Mouse (Mus musculus) embryonic facial prominence, embryonic 14.5 days (tissue): ENCODE results near the gene Zscan12. TPM values are rescaled to one million over a fixed set of nuclear protein-coding genes. Genes with fewer than 3 reads are reported as not detected.

ENCODE experiments used
- ATAC-seq: fragments of 200-750 bp; cut with Nextera tagmentation; 2 replicates; pipeline ENCODE4 v1.8.0; 2017; ENCODE audit warnings: low read depth, moderate number of reproducible peaks, moderate TSS enrichment
- DNase-seq: peaks from one replicate; pipeline ENCODE4 v3.0.0-alpha.2; 2015; ENCODE audit warnings: low spot score
- H3K27ac ChIP-seq: fragments of 300-500 bp; sonication (generic); replicated peaks from 2 replicates; pipeline ENCODE4 v1.5.1; 2014; ENCODE audit warnings: low read depth, mild to moderate bottlenecking, low read length, moderate library complexity
- H3K27me3 ChIP-seq: fragments of 300-500 bp; sonication (generic); replicated peaks from 2 replicates; pipeline ENCODE4 v1.6.1; 2014; ENCODE audit warnings: low read length; ENCODE audit not compliant: control insufficient read depth, insufficient read depth
- H3K36me3 ChIP-seq: fragments of 300-500 bp; sonication (generic); 2 replicates; pipeline ENCODE4 v1.6.1; 2014; ENCODE audit warnings: low read length, mixed read lengths; ENCODE audit not compliant: control insufficient read depth, insufficient read depth
- H3K4me1 ChIP-seq: fragments of 300-500 bp; sonication (generic); 2 replicates; pipeline ENCODE4 v1.6.1; 2014; ENCODE audit warnings: antibody characterized with exemption, low read length; ENCODE audit not compliant: control insufficient read depth, insufficient read depth
- H3K4me2 ChIP-seq: fragments of 300-500 bp; sonication (generic); 2 replicates; pipeline ENCODE4 v1.6.1; 2014; ENCODE audit warnings: low read depth, mild to moderate bottlenecking, low read length, moderate library complexity, mixed read lengths
- H3K4me3 ChIP-seq: fragments of 300-500 bp; sonication (generic); 2 replicates; pipeline ENCODE4 v1.5.1; 2014; ENCODE audit warnings: low read depth, mild to moderate bottlenecking, low read length
- H3K9ac ChIP-seq: fragments of 300-500 bp; sonication (generic); 2 replicates; pipeline ENCODE4 v1.6.1; 2014; ENCODE audit warnings: low read depth, mild to moderate bottlenecking, low read length, moderate library complexity, mixed read lengths
- H3K9me3 ChIP-seq: fragments of 300-500 bp; sonication (generic); 2 replicates; pipeline ENCODE4 v1.6.1; 2016; ENCODE audit warnings: low read length; ENCODE audit not compliant: control insufficient read depth
- WGBS: fragments of 180-500 bp; shearing (Covaris S2); extraction: QIAGEN DNeasy Blood & Tissue Kit; methylation state at CpG from one replicate; pipeline ENCODE4 v1.1.7; 2014; 5-methylcytosine and 5-hydroxymethylcytosine counted together
- polyA plus RNA-seq: library from polyadenylated mRNA; unstranded; fragments of >200 nt; fragmentation: Nextera tagmentation; extraction: Ambion mirVana; gene quantifications from 2 replicates; pipeline ENCODE4 v1.2.1, GENCODE M21; 2014

The Zscan12 gene
- polyA plus RNA-seq, 1 experiment from 2014 or later, result 11.1 TPM

DNA sequence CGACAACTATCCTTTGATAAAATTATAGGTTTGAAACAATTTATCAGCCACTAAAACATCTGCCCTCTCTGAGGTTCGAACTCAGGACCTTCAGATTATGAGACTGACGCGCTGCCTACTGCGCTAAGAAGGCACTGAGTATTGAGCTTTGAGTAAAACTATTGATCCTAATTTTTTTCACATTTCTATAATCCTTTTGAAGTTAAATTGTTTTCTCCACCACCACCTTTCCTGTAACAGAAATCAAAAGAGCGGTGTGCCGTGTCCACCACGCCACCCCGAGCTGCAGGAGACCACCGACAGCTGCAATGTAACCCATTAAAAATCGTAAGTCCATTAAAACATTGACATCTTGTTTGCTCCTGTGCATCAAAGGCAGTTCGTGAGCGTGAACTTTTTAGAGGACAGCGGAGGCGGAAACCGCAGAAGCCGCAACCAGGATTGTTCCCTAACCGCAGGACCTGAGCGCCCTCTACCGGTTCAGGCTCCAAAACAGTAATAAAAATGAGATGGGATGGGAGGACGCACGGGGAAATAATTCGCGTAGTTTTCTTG is 35.9 kb upstream of the Zscan12 start:
- H3K4me1 ChIP-seq, result no peaks in the 10 kb centered on the region; the same call in 1 of the 2 replicates
- peaks cover 8% of the 10 kb centered on the region; the same call in 1 of the 2 replicates for H3K27me3 ChIP-seq
- H3K9me3 ChIP-seq, result no peaks in the 10 kb centered on the region
- H3K4me3 ChIP-seq, result peak overlapping the region; percentile 44
- ATAC-seq (peak; percentile 81), DNase-seq (peak; percentile 91)
- peak overlapping the region; percentile 61 for H3K4me2 ChIP-seq
- no peak overlapping the region for H3K27ac ChIP-seq
- H3K36me3 ChIP-seq, result no peaks in the 10 kb centered on the region
- WGBS, result under 1% methylated on average over 24 of the region's 24 CpGs
- H3K9ac ChIP-seq, result peak overlapping the region; percentile 38

DNA sequence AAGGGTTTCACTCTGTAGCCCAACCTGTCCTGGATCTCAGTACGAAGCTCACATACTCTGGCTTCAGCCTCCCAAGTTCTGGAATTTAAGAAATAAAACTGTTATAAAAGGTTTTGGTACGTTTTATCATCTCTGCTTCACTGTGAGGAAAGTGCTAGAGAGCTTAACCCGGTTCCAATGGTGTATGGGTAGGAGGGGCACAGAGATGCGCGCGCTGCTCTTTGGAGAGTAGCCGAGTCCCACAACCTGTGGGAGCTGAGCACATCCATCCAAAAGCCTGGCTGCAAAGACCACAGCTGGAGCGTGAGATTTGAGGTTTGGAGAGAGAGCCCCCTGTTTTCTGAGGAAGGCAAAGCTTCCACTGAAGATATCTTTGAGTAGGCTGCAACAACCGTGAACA is 35.2 kb upstream of the Zscan12 start:
- H3K4me1 ChIP-seq, result no peaks in the 10 kb centered on the region; the same call in 1 of the 2 replicates
- ATAC-seq (peak; percentile 70; the same call in 1 of the 2 replicates), DNase-seq (peak; percentile 50)
- under 1% methylated on average over 9 of the region's 9 CpGs for WGBS
- peak overlapping the region; percentile 61 for H3K4me2 ChIP-seq
- H3K9ac ChIP-seq, result peak overlapping the region; percentile 38
- no peak overlapping the region for H3K27ac ChIP-seq
- H3K9me3 ChIP-seq, result no peaks in the 10 kb centered on the region
- H3K27me3 ChIP-seq, result peaks cover 8% of the 10 kb centered on the region; the same call in 1 of the 2 replicates
- H3K4me3 ChIP-seq, result peak overlapping the region; percentile 44
- H3K36me3 ChIP-seq, result no peaks in the 10 kb centered on the region

DNA sequence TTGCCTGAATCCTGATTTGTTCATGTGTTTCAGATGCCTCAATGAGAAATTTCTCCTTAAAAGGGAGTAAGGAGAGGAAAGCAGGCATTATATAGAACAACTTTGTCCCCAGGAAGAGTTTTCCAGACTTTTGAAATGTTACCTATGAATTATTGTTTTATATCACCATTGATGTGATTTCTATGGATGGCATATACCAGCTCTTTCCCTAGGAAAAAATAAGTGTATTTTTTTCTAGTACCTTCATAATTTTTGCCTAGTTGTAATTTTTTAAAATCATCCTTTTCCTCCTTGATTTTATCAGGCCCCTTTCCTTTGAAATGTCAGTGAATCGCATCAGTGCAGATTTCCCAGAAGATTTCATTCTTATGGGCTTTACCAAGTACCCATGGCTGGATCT is 16.0 kb upstream of the Zscan12 start, which contains the start of gene Olfr1367:
Olfr1367 (plus strand) TSS at position 301 of the 400 bp plus-strand sequence.
- no peak for DNase-seq
- ATAC-seq, result no peak
- H3K9ac ChIP-seq, result no peak within 1 kb of the TSS

DNA sequence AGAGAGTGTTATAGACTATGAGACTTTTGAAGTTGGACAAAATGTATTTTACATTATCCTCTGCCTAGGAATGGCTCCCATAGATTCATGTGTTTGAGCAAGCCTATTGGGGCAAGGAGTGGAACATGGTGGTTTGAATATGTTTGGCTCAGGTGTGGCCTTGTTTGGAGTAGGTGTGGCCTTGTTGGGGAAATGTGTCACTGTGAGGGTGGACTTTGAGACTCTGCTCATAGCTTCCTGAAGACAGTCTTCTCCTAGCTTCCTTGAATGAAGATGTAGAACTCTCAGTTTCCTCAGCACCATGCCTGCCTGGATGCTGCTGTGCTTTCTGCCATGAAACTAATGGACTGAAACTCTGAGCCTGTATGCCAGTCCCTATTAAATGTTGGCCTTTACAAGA is 12.0 kb upstream of the Zscan12 start:
- no peak overlapping the region for H3K27ac ChIP-seq
- no peaks in the 10 kb centered on the region for H3K27me3 ChIP-seq
- H3K36me3 ChIP-seq, result no peaks in the 10 kb centered on the region
- no peaks in the 10 kb centered on the region for H3K9me3 ChIP-seq
- no peak overlapping the region for H3K4me2 ChIP-seq
- ATAC-seq (no peak), DNase-seq (no peak)
- no peaks in the 10 kb centered on the region for H3K4me1 ChIP-seq
- H3K9ac ChIP-seq, result no peak overlapping the region
- no peak overlapping the region for H3K4me3 ChIP-seq

More for the DNA sequence above, 16.0 kb upstream of the Zscan12 start, which contains the start of gene Olfr1367:
- no peaks in the 10 kb centered on the region for H3K4me1 ChIP-seq
- no peak within 1 kb of the TSS for H3K27ac ChIP-seq
- H3K27me3 ChIP-seq, result no peaks in the 10 kb centered on the region
- no peak within 1 kb of the TSS for H3K4me2 ChIP-seq
- H3K36me3 ChIP-seq, result no peaks in the 10 kb centered on the region
- no peaks in the 10 kb centered on the region for H3K9me3 ChIP-seq
- 87% methylated on average over 1 of the region's 1 CpGs for WGBS
- H3K4me3 ChIP-seq, result no peak within 1 kb of the TSS

DNA sequence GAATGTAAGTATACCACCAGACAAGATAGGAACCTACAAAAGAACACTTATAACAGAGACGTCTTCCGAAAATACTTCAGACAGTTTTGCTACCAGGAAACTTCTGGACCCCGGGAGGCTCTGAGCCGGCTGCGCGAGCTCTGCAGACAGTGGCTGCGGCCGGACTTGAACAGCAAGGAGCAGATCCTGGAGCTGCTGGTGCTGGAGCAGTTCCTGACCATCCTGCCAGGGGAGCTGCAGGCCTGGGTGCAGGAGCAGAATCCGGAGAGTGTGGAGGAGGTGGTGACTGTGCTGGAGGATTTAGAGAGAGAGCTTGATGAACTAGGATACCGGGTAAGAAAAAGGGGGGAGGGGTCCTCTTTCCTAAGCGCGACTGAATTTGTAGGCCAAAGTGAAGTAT is 1.1 kb downstream of the Zscan12 start:
- no peak for DNase-seq
- H3K36me3 ChIP-seq, result peaks cover 16% of the 10 kb centered on the region
- WGBS, result 66% methylated on average over 12 of the region's 12 CpGs
- H3K27ac ChIP-seq, result no peak overlapping the region
- H3K27me3 ChIP-seq, result no peaks in the 10 kb centered on the region
- H3K4me2 ChIP-seq, result peak overlapping the region; percentile 67
- H3K9ac ChIP-seq, result peak overlapping the region; percentile 77
- H3K4me3 ChIP-seq, result peak overlapping the region; percentile 67
- ATAC-seq, result no peak
- no peaks in the 10 kb centered on the region for H3K9me3 ChIP-seq
- peaks cover 19% of the 10 kb centered on the region for H3K4me1 ChIP-seq

DNA sequence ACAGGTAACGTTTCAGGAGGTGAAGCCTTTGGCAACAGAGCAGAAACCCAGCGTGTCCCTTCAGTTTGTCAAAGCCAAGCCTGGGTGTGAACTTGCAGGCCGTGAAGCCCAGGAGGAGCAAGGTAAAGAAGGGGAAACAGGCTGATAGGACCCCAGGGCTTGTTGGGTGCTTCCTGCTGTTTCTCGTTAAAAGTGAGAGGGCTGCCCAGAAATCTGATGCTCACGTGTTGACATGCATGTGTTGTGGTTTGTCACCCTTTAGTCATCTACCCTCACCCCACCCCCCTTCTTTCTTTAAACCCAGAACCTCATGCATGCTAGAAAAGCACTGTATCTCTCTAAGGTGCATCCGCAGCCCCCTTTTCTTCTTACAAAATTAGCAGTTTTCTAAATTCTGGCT is 4.0 kb downstream of the Zscan12 start:
- Histone ChIP-seq H3K4me2 (no peak overlapping the region), H3K4me3 (no peak overlapping the region), H3K27ac (no peak overlapping the region), H3K4me1 (peaks cover 19% of the 10 kb centered on the region), H3K9ac (no peak overlapping the region), H3K9me3 (no peaks in the 10 kb centered on the region), H3K27me3 (no peaks in the 10 kb centered on the region), H3K36me3 (peaks cover 39% of the 10 kb centered on the region)
- ATAC-seq, result no peak
- no peak for DNase-seq
- 73% methylated on average over 6 of the region's 6 CpGs for WGBS

DNA sequence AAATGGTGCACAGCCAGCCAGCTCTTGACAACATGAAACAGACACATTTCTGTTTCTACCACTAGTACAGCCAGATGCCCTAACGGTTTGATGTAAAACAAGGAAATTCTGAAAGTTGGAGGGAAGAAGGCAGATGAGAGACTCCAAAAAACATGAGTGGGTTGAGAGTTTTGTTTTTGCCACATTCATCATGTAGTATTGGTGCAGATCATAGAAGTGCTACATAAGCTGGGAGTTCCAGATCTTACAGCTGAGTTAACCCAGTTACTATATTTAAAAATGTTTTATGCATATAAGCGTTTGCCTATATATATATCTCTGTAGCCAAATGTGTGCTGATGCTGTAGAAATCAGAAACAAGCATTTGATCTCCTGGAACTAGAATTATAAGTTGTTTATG is 10.1 kb downstream of the Zscan12 start:
- Histone ChIP-seq H3K27me3 (no peaks in the 10 kb centered on the region), H3K4me1 (no peaks in the 10 kb centered on the region), H3K4me2 (no peak overlapping the region), H3K9me3 (no peaks in the 10 kb centered on the region), H3K9ac (no peak overlapping the region), H3K36me3 (peaks cover 28% of the 10 kb centered on the region), H3K4me3 (no peak overlapping the region), H3K27ac (no peak overlapping the region)
- DNase-seq (no peak), ATAC-seq (no peak)
- WGBS, result 89% methylated on average over 2 of the region's 2 CpGs

DNA sequence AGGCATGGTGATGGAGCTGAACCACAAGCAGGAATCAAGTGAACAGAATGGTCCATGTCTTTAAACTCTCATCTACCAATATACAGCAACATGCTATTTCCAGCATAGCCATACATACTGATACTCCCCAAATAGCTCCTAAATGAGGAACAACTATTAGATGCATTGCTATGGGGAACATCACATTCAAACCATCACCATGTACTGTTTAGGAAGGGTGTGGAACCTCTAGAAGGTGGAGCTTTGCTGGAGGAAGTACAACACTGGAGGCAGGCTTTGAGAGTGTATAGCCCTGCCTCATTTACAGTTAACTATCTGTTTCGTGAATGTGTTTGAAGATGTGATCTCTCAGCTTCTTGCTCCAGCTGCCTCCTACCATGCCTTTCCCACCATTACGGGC is 15.2 kb downstream of the Zscan12 start:
- Histone ChIP-seq H3K4me3 (no peak overlapping the region), H3K9ac (no peak overlapping the region)
- WGBS, result 79% methylated on average over 2 of the region's 2 CpGs

DNA sequence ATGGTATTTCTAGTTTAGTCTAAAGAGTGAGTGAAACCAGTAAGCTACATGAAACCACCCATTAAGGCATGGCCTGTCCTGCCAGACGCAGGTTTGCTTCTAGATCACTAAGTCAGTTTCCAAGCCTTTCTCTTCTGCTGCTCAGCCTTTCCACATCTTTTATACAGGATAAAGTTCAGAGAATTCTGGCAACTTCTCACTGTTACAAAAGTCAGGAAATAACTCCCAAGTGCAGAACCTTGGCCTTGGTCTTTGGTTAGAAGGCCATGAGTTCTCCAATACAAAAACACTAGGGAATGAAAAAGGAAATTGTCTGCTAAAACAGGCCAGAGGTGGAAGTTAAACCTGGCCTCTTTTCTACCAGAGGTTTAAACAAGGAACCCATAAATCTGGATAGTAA is 32.6 kb downstream of the Zscan12 start:
- Histone ChIP-seq H3K27ac (no peak overlapping the region), H3K4me1 (no peaks in the 10 kb centered on the region), H3K36me3 (peaks cover 81% of the 10 kb centered on the region), H3K9ac (no peak overlapping the region), H3K4me2 (no peak overlapping the region), H3K4me3 (no peak overlapping the region), H3K9me3 (no peaks in the 10 kb centered on the region), H3K27me3 (no peaks in the 10 kb centered on the region)
- WGBS, result 98% methylated on average over 1 of the region's 1 CpGs
- DNase-seq (no peak), ATAC-seq (no peak)

More for the DNA sequence above, 15.2 kb downstream of the Zscan12 start:
- Histone ChIP-seq H3K27ac (no peak overlapping the region), H3K4me1 (no peaks in the 10 kb centered on the region), H3K27me3 (no peaks in the 10 kb centered on the region), H3K36me3 (no peaks in the 10 kb centered on the region), H3K4me2 (no peak overlapping the region), H3K9me3 (no peaks in the 10 kb centered on the region)
- DNase-seq, result no peak
- no peak for ATAC-seq
